ENCODE assay signal across 22 mouse cellular contexts in the genomic region with DNA sequence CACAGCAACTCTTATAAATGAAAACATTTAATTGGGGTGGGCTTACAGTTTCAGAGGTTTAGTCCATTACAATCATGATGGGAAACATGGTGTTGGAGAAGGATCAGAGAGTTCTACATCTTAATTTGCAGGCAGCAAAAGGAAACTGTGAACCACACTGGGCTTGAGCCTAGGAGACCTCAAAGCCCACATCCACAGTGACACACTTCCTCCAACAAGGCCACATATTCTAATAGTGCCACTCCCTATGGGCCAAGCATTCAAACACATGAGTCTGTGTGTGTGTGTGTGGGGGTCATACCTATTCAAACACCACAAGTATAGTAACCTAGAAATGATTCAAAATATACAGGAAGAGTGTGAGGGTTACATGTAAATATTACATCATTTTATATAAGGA. TPM values are rescaled to one million over a fixed set of nuclear protein-coding genes. Genes with fewer than 3 reads are reported as not detected.
"Had no signal": no experiment of that assay in that cellular context is flagged by ENCODE, and none has a peak within 500 bp of the region (broad histone marks: within the 10 kb centered on the region; RNA-seq: fewer than 3 reads in every experiment).

No protein-coding gene starts in this region.

- H3K27me3 ChIP-seq: limb, embryonic 12.5 days; lung, embryonic 15.5 days; midbrain, embryonic 13.5 days; neural tube, embryonic 12.5 days had no signal

- DNase-seq: kidney, adult 11 months; kidney, adult 9 months; kidney, postnatal 36 days; layer of hippocampus, adult 9-11 months; liver; liver, embryonic 13.5 days; liver, postnatal 0 days; lung, postnatal 14 days; right cerebral cortex, postnatal 4 days; spleen, adult 18-20 months; thymus, adult 18-20 months; thymus, postnatal 25 days had no signal

- H3K36me3 ChIP-seq: limb, embryonic 12.5 days; liver, embryonic 13.5 days; lung, embryonic 15.5 days; midbrain, embryonic 13.5 days; neural tube, embryonic 12.5 days had no signal

- H3K4me2 ChIP-seq: limb, embryonic 12.5 days; liver, embryonic 13.5 days; lung, embryonic 15.5 days; midbrain, embryonic 13.5 days; neural tube, embryonic 12.5 days had no signal

- H3K27ac ChIP-seq: kidney, postnatal 0 days; limb, embryonic 12.5 days; liver, embryonic 13.5 days; lung, embryonic 15.5 days; midbrain, embryonic 13.5 days; neural tube, embryonic 12.5 days had no signal

- H3K9me3 ChIP-seq: lung, embryonic 15.5 days; midbrain, embryonic 13.5 days had no signal

- ATAC-seq: liver, postnatal 0 days; midbrain, embryonic 13.5 days had no signal

- H3K4me3 ChIP-seq: limb, embryonic 12.5 days; liver, embryonic 13.5 days; lung, embryonic 15.5 days; midbrain, embryonic 13.5 days; myocyte; neural tube, embryonic 12.5 days had no signal

- H3K9ac ChIP-seq: limb, embryonic 12.5 days; liver, embryonic 13.5 days; liver, postnatal 0 days; lung, embryonic 15.5 days; midbrain, embryonic 13.5 days; neural tube, embryonic 12.5 days had no signal

RNA-seq across cellular contexts. Expression of gene Aknad1, which starts 12.1 kb away (rescaled TPM):
- total RNA-seq: layer of hippocampus, adult 18-20 months; left cerebral cortex, postnatal 36 days; midbrain, postnatal 0 days; neutrophil, adult 5-6 weeks had no signal
- polyA plus RNA-seq: kidney, postnatal 0 days; midbrain, embryonic 13.5 days; midbrain, postnatal 0 days had no signal
